Mouse (Mus musculus) layer of hippocampus, adult 8-10 months (tissue): ENCODE results near the gene Tuba4a. TPM values are rescaled to one million over a fixed set of nuclear protein-coding genes. Genes with fewer than 3 reads are reported as not detected.

ENCODE experiments used
- DNase-seq, 2 experiments: peaks; one replicate each; pipeline ENCODE4 v3.0.0; 2022; ENCODE audit warnings: low spot score in 2 of 2
- total RNA-seq, 4 experiments: library from RNA; stranded (reverse); gene quantifications; 2 replicates each; pipeline ENCODE4 v1.2.4; 2022

Gene Tuba4a
- 100 to 1,000 TPM; 488 to 539 (median 494) TPM for total RNA-seq

- DNase-seq = peak in 1 of 2 experiments; percentile 22
Observed at GRCm38 (mm10) chr1:75219531-75219930, at the start of gene Tuba4a. TSS of gene Tuba4a (minus strand) at chr1:75219865.

DNA sequence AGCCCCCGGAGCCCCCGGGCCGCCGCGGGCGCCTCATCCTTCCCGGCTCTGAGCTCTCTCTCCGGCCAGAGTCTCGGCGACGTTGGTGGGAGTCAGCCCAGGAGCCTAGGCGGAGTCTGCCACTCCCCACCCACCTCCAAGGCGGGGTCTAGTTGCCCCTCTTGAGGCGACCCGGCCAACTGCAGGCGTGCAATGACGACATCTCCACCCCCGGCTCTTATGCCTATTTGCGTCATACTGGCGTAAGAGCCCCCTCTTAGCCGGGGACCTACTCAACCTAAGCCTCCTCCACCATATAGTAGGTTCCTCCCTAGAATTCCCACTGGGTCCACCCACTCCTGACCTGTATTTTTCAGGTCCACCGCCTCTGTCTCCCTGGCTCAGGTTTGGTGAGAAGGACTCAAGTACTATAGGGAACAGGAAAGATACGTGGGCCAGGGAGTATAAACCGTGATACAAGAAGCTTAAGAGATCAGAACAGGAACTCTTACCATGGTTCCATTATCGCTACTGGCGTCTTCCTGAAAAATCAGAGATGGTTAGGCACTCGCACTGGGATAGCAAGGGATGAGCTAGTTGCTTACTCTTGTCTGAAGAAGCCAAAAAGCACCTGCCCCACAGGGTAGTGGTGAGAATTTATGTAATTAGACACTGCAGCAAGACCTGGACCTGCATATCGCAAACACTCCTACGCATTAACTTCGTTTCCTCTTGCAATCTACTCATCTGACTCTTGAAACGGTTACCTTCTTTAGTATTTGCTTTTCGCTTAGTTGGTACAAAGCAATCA is 44.6 kb upstream of the Tuba4a start, which contains the start of gene Ptprn:
Gene Ptprn (minus strand): TSS at position 412 of the 790 bp plus-strand sequence.
- peak; percentile 74 to 78 for DNase-seq

DNA sequence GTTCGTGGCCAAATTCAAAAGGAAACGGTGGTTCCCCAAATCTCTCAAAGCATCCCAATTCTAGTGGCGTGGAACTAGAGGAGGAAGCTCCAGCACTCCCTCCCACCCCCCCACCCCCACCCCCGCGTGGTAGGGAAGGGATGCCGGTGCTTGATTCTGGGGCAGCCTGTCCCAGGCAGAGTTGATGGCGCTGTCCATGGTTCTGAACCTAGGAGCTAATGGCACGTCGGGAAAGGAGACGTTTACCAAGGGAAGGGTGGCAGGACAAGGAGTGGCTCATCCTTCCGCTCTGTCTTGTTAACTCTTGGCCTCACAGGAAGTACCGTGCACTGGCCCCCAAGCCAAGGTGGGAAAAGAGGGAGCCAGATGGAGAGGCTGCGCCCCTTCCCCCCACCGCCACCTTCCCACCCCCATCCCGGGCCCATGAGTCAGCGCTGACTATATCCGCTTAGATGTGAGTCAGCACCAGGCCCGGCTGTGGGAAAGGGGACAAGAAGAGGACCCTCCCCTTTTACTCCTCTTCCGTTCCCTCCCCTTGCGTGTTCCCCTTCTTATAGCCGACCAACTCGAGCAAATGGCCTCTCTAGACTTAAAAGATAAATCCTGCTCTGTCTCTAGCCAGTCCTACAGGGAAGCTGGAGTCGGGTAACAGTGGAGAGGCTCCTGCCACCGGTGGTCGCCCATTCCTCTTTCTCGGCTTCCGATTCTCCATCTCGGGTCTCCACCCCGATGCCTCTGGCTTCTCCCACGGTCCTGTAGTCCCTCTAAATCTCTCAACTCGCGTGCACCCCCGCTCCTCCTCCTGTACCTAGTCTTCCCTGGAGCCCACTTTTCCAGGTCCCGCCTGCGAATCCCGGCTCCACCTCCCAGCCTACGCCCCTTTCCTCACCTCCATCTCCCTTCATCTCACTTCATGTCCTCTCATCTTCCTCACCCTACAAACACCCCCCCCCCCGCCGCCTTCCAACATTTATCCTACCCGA is 43.6 kb upstream of the Tuba4a start:
- no peak for DNase-seq

DNA sequence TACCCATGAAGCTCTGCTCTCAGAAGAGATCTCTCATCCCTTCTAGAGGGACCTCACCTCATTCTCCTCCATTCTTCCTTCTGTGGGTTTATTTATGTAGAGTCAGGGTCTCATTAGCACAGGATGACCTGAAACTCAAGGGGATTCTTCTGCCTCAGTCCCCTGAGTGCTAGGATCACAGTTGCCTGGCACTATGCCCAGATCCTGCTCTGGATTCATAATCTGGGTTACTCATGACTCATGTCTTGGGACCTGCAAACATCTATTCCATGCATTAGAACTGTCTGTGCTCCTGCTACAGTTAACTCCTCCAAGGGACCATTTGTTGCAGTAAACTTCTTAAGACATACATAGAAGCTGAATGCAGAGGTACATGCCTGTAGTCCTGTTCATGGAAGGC is 41.6 kb upstream of the Tuba4a start:
- no peak for DNase-seq

DNA sequence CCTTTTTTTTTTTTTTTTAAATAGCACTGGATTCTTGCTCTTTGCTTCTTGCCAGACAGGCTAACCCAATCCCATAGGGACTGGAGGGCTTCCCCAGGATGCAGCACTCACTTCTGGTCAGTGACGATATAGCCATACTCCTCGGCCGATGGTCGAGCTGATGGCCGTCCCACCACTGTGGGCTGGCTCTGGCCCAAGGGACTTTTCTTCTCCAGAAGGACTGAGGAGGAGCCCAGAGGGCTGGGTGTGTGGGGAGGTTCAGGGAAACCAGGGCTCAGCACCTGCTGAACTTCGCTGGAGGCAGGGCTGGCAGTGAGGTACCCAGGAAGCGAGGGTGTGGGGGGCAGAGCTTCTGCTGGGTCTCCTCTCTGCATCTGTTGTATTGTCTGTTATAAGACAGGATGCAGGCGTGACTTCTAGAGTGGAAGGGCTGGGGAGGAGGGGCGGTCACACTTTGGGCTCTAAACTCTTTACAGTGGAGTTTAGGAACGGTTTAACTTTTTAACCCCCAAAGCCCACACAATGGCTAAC is 35.9 kb upstream of the Tuba4a start:
- no peak for DNase-seq

DNA sequence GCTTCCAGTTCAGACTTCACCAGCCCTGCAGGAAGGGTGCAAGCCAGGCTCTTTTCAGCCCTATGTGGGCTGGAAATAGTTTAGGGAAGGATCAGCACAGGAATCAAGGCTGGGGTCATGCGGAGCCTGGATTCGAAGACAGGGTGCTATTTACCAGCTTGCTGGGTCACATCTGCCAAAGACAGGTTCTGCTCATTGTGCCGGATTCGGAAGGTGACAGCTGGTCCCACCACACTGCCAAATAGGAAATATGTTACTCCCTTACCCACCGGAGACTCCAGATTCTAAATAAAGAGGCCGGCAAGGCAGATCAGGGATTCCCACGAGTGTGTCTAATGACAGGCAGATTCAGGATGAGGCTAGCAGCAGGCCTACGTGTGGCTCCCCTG is 35.0 kb upstream of the Tuba4a start:
- no peak for DNase-seq

- DNase-seq = peak in 1 of 2 experiments; percentile 85
Observed at GRCm38 (mm10) chr1:75253849-75254624, 34.4 kb upstream of the Tuba4a start.

GRCm38 (mm10) chr1:75253029-75253428 is 33.4 kb upstream of the Tuba4a start:
- no peak for DNase-seq

GRCm38 (mm10) chr1:75252308-75252707 is 32.6 kb upstream of the Tuba4a start:
- no peak for DNase-seq

DNA sequence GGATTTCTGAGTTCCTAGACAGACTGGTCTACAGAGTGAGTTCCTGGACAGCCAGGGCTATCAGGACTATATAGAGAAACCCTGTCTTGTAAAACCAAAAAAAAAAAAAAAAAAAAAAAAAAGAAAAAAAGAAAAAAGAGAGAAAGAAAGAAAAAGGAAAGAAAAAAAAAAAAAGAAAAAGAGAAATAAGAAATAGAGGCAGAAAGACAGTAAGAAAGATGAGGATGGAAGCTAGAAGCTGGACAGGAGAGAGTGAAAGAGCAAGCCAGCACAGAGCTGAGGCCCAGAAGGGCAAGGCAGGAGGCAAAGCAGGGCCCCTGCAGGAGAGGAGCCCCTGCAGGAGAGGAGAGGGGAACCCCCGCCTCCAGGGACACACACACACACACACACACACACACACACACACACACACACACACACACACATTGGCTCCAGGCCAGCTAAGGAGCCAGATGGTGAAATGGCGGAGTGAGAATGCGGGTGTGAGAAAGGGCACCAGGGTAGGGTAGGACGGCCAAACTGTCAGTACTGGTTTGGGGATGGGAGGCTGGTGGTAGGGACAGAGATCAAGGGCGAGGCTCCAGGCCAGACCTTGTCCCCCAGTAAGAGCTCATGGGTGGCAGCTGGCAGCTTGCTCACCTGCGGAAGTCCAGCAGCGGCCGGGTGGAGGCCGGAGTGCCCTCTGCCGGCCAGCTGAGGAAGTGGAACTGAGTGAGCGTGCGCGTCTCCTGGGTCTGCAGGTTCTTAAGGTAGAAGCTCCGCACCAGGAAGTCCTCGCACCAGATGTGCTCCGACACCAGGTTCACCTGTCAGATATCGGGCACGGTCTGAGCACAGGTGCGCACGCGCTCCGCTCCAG is 31.7 kb upstream of the Tuba4a start:
- no peak for DNase-seq

GRCm38 (mm10) chr1:75250498-75250897 is 30.8 kb upstream of the Tuba4a start:
- DNase-seq = no peak

- DNase-seq = no peak
Observed at GRCm38 (mm10) chr1:75248041-75248772, 28.5 kb upstream of the Tuba4a start.

GRCm38 (mm10) chr1:75247071-75247930 is 27.6 kb upstream of the Tuba4a start:
- no peak for DNase-seq

GRCm38 (mm10) chr1:75244836-75245235 is 25.2 kb upstream of the Tuba4a start:
- no peak for DNase-seq

DNA sequence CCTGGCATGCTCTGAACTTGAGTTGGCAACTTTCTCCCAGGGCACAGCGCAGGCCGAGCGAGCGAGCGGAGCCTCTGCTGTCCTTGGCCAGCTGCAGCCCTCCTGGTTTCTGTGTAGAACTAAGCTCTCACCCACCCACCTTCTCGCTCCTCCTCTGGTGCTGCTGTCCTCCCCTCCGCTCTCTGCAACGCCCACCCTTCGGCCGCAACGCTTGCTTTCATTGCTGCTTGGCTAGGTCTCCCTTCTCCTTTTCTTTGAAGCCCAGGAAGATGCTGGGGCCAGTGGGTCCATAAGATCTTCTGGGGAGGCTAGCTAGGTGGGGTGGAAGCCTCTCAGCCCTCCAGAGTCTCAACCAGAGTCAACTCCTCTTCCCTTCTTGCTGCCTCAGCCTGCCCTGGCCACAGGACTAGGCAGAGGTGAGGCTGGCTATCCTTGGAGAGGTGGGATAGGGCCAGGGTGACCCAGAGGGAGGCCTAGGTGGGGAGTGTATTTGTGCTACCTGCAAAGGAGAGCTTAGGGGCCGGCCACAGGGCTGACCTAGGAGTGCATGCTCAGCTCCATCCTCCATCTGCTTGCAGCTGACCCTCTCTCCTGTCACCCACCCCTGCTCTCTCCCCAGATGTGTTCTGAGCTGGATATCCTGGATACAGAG is 24.6 kb upstream of the Tuba4a start:
- DNase-seq = no peak

GRCm38 (mm10) chr1:75243411-75243810 is 23.7 kb upstream of the Tuba4a start:
- DNase-seq = no peak

GRCm38 (mm10) chr1:75239591-75239990 is 19.9 kb upstream of the Tuba4a start:
- peak in 1 of 2 experiments; percentile 77 for DNase-seq
